Mouse (Mus musculus) liver, adult 2 months (tissue): ENCODE measurements around the gene Pcyox1.

Experiments used
- CTCF ChIP-seq: fragments of 200-500 bp; IDR thresholded peaks from 2 replicates; pipeline ENCODE4 v1.5.1; 2011; ENCODE audit warnings: low read depth, low read length, control low read depth
- POLR2A ChIP-seq: fragments of 200-500 bp; IDR thresholded peaks from 2 replicates; pipeline ENCODE4 v1.6.1; 2011; ENCODE audit warnings: low read length, control low read depth; ENCODE audit not compliant: insufficient read depth; ENCODE audit errors: extremely low read depth

GRCm38 (mm10) chr6:86354948-86355347, 42.0 kb downstream of the Pcyox1 start:
- TF ChIP-seq POLR2A (no peak), CTCF (peak; percentile 14; the same call in 1 of the 2 replicates)
